Mouse (Mus musculus): ENCODE measurements around the gene Vmn1r132. TPM values are rescaled to one million over a fixed set of nuclear protein-coding genes. Genes with fewer than 3 reads are reported as not detected.

Gene Vmn1r132
- not detected for total RNA-seq (2023)

DNA sequence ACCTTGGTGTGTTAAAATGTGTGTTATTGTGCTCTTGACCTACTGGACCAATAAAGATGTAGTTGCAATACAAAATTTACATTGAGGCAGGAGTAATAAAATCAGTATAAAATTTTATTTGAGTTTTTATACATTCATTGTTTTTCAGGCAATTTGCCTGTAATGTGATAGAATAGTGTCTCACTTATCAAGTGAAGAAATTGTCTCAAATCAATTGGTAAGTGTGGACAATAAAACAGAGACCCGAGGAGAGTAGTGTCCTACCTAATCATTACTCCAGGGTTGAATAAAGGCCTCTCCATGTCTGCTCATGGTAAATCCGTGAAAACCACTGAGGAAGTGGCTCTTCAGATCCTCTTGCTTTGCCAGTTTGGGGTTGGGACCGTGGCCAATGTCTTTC is at the start of gene Vmn1r132:
Gene Vmn1r132 (plus strand): TSS at position 301 of the 400 bp plus-strand sequence.

Other genes starting within 250 kb of the Vmn1r132 start
- not detected for gene Gm6882, start 181.3 kb upstream of the Vmn1r132 start, total RNA-seq (2023)
- gene Vmn1r130, start 102.3 kb upstream of the Vmn1r132 start, total RNA-seq (2023) = not detected
- not detected for gene Vmn1r131, start 68.0 kb upstream of the Vmn1r132 start, total RNA-seq (2023)
- not detected for gene Gm4175, start 147.4 kb downstream of the Vmn1r132 start, total RNA-seq (2023)
- gene Gm4177, start 182.6 kb downstream of the Vmn1r132 start, total RNA-seq (2023) = not detected
- not detected for gene Vmn1r135, start 218.3 kb downstream of the Vmn1r132 start, total RNA-seq (2023)
- not detected for gene Gm5725, start 230.2 kb downstream of the Vmn1r132 start, total RNA-seq (2023)

Measured in CD4-positive naive resting alpha-beta T cell, adult 76 days (primary cell).